ENCODE assay signal across 14 mouse cellular contexts in the genomic region with DNA sequence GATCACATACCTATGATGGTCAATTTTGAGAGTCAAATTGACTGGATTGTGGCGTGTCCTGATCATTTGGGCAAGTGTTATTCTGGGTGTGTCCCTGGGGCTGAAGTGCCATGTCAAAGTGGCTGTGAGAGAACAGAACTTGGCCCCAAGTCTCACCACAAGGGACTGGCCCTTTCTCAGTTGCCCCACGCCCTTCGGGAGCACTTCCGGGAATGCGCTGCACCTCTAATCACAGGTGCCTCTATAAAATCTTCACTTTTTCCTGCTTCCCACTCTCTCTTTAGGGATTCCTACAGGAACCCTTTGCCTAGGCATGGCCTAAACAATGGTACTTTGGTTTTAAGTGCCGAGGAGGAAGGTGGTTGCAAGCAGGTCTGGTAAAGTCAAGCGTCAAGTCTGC. TPM values are rescaled to one million over a fixed set of nuclear protein-coding genes. Genes with fewer than 3 reads are reported as not detected.
DNase-seq lines count a peak whose midpoint lies in the region.
"Had no signal": no experiment of that assay in that cellular context is flagged by ENCODE, and none has a peak within 500 bp of the region (broad histone marks: within the 10 kb centered on the region; RNA-seq: fewer than 3 reads in every experiment).

No protein-coding gene starts in this region.

- intact Hi-C loops in left cerebral cortex, postnatal 25 days (cut with DNase I) = loop anchor here (5.0 to 10.0 kb wide), 2 partner anchors 128 to 655 kb away; a partner anchor contains a TSS

- peak; percentile 30 to 47 for DNase-seq in lung, adult 18-20 months
- no peak for DNase-seq in lung, postnatal 25 days (ENCODE audit: low spot score)
- peak; percentile 24 for DNase-seq in lung, postnatal 36 days
- no peak for DNase-seq in lung, postnatal 4 days
- DNase-seq in left cerebral cortex, postnatal 25 days (ENCODE audit: low spot score in 2 of 2) = no peak
- DNase-seq: adrenal gland, adult 8-10 months; adrenal gland, postnatal 14 days; adrenal gland, postnatal 36 days; cerebellum, adult 11-12 months; cerebellum, adult 2 months; cerebellum, adult 9-10 months; cerebellum, postnatal 10 days; cerebellum, postnatal 25 days; forebrain, postnatal 0 days had no signal

RNA-seq across cellular contexts. Expression of a gene that starts 46.8 kb away (rescaled TPM):
- total RNA-seq in left cerebral cortex, postnatal 25 days (2021) = 10 to 100 TPM; 12.7 to 12.9 TPM

Comparison
In these comparisons a context has a peak if more than half of its experiments do, and no peak if none do; other contexts are left out.
1. DNase-seq: peak in lung, adult 18-20 months (2 of 2) and lung, postnatal 36 days (single experiment); none in lung, postnatal 25 days (single experiment), lung, postnatal 4 days (0 of 2) and left cerebral cortex, postnatal 25 days (0 of 2).